Mouse (Mus musculus): ENCODE measurements around the gene Serpina5. TPM values are rescaled to one million over a fixed set of nuclear protein-coding genes. Genes with fewer than 3 reads are reported as not detected.
"Not testable (repeated sequence)": the region's sequence is repeated elsewhere in the genome, so short reads cannot be mapped to it uniquely, and the experiment has no call there.

Serpina5 gene
- not detected in 2 replicates for total RNA-seq (2014; fragmentation: Nextera tagmentation)
- not detected in 2 replicates for total RNA-seq (2017)

DNA sequence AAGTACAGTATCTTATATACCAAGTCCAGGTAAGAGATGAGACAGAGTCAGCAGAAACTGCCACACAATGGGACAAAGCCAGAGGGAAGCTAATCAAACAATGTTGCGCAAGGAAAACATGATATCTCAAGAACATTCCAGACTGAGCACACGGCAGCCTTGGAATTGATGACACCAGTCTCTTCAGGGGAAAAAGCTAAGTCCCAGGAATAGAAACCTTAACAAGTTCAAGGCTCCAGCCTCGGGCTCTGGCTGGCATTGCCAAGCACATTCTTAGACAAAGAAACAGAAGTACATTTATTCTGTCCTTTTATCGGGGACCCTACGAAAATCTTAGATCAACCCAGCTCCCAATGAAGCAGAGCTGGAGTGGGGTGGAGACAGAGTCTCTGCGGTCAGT lies at the start of gene Serpina5:
TSS of gene Serpina5 (plus strand) at position 346 of the 400 bp plus-strand sequence.
- ATAC-seq (replicated peaks; ENCODE audit: low FRiP score, low TSS enrichment, poor library complexity, severe bottlenecking), result no peak

DNA sequence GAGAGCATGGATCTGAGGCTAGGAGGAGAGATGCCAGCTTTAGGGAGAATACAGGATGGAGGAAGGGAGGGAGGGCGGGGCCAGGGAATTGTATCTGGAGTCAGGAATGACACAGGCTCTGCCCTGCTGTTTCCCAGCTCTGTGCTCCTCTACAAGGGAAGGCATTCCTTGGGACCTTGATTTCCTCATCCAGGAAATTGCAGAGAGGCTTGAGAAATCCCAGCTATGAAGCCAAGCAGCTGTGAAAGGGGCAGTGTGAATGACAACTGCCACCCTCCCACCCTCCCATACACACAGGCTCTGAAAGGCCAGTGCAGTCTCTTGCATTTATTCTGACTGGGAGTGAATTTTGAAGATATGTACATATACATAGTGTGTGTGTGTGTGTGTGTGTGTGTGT lies 46.9 kb upstream of the Serpina5 start:
- ATAC-seq (replicated peaks; ENCODE audit: low FRiP score, low TSS enrichment, poor library complexity, severe bottlenecking), result no peak

DNA sequence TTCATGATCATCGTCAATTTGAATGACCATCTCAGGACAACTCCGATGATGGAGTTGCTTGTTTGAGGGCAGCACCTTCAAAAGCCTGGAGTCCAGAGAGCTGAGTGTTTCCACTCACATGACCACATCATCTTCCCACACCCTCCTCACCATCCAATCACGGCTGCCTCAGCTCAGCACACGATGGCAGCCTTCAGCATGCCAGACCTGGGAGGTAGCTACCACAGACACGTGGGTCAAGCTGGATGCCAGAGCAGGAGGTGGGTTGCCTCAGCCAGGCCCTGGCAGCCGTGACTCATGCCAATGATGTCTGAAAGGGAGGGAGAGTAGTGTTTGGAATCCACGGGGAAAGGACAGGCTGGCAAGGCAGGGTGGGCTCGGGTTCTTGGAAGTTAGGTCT lies 45.2 kb upstream of the Serpina5 start:
- no peak for ATAC-seq (replicated peaks; ENCODE audit: low FRiP score, low TSS enrichment, poor library complexity, severe bottlenecking)

DNA sequence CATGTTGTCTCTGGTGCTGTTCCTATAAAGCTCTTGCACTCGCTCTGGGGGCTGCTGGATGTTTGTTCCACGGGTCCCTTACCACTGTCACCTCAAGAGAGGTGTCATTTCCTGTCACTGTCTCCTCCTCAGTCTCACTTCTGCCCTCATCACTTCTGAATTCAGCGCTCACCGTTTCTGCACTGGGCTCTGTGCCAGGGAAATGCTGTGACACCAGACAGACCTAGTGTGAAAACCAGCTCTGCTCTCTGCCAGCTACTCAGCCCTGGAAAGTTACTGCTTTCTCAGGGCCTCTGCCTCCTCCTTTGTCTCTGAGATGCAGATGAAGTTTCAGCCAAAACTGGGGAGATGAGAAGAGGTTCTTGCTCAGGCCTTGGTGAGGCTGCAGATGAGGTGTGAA lies 43.9 kb upstream of the Serpina5 start:
- ATAC-seq (replicated peaks; ENCODE audit: low FRiP score, low TSS enrichment, poor library complexity, severe bottlenecking), result no peak

DNA sequence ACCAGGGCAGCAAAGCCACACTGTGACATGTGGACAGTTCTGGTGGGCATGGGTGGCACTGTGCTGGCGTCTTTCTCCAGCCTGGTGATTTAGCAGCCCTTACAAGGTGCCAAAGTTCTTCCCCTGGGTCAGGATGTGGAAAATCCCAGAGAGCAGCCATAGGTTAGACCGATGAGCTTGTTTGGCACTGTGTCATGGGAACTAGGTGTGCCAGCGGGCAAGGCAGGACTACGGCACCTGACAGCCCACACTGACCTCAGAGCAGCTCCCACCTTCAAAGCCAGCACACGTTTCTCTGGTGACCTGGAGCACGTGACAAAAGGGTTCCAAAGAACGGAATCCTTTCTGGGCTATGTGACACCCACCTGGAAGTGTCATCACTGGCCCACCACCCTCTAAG lies 43.4 kb upstream of the Serpina5 start:
- ATAC-seq (replicated peaks; ENCODE audit: low FRiP score, low TSS enrichment, poor library complexity, severe bottlenecking), result no peak

DNA sequence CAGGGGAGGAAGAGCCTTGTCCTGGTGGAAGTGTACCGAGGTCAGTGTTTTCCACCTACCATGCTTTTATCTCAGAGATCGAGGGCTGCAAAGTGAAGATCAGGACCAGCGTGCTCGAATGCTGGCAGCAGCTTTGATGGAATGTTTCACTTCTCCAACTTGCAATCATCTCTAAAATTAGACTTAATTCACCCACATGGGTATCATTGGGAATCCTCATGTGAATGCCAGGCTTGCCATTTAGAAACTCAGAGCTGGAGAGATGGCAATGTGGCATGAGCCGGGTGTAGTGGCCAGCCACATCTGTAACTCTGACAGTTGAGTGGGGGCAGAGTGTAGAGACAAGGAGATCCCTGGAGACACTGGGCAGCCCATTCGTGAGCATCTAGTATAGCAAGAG lies 40.8 kb upstream of the Serpina5 start:
- no peak for ATAC-seq (replicated peaks; ENCODE audit: low FRiP score, low TSS enrichment, poor library complexity, severe bottlenecking)

DNA sequence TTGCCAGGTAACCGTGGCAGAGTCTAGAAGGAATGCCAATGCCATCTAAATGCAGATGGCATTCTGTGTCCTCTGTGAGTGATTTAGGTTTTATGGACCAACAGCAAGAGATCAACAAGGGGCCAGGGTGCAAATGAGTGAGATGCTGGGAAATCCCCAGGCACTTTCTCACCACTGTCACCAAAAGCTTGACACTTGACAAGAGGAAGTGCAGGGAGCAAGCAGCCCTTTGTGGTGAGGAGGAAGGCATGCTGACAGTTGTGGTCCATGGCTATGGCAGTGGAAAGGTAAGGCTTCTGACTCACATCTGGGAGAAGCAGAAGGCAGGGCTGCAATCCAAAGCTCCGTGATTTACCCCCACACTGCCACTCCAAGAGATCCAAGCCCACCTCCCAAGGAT lies 39.1 kb upstream of the Serpina5 start:
- ATAC-seq (replicated peaks; ENCODE audit: low FRiP score, low TSS enrichment, poor library complexity, severe bottlenecking), result no peak

DNA sequence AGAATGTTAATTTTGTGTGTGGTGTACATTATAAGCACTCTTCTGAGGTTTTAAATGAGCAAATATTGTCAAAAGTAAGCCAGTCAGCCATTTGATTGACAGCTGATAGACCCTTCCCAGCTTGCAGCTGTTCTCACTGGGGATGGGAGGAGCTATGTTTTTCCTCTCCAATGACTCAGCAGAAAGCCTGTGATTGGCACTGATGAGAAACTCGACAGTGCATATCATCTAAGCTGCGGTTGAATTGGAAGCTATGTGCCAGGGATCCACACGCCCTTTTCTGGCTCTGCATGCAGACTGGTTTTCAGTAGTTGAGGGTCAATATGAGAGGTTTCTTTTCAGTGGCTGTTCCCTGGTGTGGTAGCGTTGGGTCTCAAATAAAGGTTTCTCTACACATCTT lies 36.4 kb upstream of the Serpina5 start:
- peak; percentile 21 for ATAC-seq (replicated peaks; ENCODE audit: low FRiP score, low TSS enrichment, poor library complexity, severe bottlenecking)

DNA sequence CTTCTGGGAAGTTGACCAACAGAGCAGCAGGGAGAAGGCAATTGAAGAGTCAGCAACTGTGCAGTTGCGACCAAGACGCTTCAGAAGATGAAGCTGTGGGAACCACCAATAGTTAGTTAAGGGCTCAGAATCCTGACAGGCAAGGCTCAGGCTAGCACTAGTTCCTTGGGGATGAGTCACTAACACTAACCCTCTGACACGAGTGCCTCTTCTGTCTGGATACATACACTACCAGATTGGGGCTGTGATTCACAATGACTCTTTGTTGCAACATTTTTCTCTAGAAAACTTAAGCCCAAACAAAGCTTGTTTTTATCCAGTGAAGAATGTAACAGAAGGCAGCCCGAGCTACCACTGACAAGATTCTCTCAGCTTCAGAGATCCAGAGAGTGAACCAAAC lies 35.9 kb upstream of the Serpina5 start:
- no peak for ATAC-seq (replicated peaks; ENCODE audit: low FRiP score, low TSS enrichment, poor library complexity, severe bottlenecking)

DNA sequence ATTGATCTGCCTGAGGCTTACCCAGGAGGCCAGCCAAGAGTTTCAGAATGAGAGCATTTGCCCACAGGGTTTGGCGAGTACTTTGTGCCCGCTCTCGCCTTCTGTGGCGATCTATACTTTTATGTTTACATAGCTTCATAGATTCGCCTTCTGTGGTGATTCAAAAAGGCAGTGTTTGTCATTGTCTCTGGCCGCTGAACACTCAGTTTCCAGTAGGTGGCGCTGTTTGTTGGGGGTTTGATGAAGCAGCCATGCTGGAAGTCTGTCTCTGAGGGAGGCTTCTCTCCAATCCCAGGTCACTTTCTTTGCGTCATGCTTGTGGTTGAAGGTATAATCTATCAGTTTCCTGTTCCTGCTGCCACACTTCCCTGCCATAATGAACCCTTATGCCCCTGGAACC lies 34.7 kb upstream of the Serpina5 start:
- ATAC-seq (replicated peaks; ENCODE audit: low FRiP score, low TSS enrichment, poor library complexity, severe bottlenecking), result peak; percentile 72

DNA sequence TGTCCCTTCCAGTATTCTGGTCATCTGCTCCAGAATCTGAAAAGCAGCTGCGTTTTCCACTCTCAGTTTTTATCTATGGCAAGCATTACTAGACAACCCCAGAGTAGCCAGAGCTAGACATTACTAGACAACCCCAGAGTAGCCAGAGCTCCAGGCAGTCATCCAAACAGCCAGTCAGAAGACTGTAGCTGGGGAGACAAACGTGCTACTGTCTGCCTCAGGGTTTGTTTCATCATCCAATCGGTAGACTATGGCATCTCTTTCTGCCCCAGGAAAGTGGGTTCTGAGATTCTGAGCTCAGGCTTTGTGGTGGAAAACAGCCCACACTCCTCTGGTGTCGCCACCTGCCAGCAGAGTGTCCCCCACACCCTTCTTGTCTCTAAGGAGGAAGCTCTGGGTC lies 33.4 kb upstream of the Serpina5 start:
- ATAC-seq (replicated peaks; ENCODE audit: low FRiP score, low TSS enrichment, poor library complexity, severe bottlenecking), result peak; percentile 36; the same call in 1 of the 2 replicates

DNA sequence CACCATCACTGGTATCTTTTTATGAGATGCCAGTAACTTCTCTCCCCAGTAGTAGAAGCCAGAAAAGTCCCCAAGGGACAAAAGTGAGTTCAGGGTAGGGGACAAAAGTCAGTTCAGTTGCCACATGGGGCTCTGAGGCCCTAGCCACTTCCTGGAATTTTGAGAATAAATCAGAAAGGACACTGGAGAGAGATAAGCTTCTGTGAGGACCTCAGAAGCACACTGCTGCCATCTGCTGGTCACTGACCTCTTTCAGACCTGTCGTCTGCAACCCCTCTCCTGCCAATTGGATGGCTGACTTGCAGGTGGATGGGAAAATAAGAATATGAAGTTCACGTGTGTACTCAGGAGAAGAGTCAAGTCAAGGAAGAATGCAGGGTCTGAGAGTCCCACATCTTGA lies 31.3 kb upstream of the Serpina5 start:
- ATAC-seq (replicated peaks; ENCODE audit: low FRiP score, low TSS enrichment, poor library complexity, severe bottlenecking), result peak; percentile 60; the same call in 1 of the 2 replicates

DNA sequence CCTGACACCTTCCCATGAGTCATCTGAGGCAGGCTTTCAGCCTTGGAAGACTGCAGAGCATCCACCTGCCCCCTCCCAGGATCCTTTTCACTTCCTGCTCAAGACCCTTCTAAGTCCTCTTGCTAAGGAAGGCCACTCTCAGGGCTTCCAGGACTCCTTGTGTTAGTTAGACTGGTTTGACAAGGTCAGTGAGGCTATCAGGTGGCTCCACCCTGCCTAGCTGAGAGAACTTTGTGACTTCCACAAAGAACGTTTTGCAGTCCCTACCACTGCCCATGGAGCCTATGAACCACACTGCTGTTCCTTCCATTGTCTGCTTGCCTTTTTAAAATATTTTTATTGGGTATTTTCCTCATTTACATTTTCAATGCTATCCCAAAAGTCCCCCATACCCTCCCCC lies 29.2 kb upstream of the Serpina5 start:
- ATAC-seq (replicated peaks; ENCODE audit: low FRiP score, low TSS enrichment, poor library complexity, severe bottlenecking), result no peak

DNA sequence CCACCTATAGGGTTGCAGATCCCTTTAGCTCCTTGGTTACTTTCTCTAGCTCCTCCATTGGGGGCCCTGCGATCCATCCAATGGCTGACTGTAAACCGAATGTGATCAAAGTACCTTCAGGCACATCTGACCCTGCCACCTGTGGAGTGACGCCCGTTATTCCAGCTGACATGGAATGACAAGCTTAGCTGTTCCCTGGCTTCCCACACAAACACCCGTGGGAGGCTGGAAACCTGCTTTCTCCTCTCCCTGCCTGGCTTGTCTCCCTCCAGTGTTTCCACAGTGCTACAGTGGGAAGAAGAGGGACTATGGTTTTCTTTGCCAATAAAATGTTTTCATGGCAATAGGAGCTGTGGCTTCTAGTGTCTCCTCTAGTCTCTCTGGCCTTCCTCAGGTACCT lies 28.6 kb upstream of the Serpina5 start:
- ATAC-seq (replicated peaks; ENCODE audit: low FRiP score, low TSS enrichment, poor library complexity, severe bottlenecking), result no peak

DNA sequence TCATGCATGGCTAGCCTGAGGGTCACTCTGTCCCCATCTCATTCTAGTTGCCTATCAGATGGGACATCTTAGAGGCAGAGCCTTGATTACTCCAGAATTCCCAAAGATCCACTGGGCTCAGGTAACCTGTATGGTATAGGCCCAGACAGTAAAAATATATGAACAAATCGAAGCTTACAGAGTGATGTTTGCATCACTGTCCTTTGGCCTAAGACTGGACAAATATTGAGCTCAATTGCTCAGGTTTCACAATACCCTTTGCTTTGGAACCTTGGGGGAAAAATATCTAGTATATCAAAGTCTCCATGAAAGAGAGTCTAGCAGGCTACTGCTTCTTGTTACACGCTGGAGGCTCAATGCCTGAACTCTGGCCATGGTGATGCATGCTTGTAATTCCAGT lies 10.8 kb upstream of the Serpina5 start:
- ATAC-seq (replicated peaks; ENCODE audit: low FRiP score, low TSS enrichment, poor library complexity, severe bottlenecking), result no peak

DNA sequence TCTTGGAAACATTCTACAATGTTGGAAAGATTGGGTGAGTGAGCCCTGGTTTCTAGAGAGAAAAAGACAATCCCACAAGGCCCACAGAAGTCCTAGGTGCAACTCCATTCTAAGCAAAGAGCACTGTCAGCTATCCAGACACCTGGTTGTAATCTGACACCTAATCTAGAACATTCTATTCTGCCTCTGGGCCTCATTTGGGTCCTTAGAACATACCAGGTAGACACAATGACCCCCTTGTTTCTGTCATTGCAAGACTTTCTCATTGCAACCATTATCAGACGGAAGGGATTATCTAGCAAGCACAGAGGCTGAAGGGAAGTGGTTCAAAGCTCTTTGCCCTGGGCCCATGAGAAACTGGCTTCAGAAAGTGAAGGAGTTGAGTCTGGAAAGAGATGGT lies 9.6 kb upstream of the Serpina5 start:
- ATAC-seq (replicated peaks; ENCODE audit: low FRiP score, low TSS enrichment, poor library complexity, severe bottlenecking), result no peak

DNA sequence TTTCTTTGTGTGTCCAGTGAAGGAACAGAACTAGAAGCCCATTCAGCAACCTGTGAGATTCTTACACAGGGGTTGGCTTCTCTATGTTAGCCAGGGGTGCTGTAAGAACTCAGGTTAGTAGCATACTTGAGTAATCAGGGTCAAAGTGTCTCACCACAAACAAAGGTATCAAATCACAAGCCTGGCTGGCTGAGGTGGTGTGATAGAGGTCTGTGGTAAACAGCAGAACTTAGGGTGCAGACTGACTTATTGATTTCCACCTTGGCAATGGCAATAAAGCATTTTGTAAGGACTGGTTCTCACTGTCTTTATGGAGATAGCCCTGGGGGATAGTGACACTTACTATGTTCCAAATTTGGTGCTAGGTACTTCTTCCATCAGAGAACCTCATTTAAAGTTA lies 4.9 kb downstream of the Serpina5 start:
- ATAC-seq (replicated peaks; ENCODE audit: low FRiP score, low TSS enrichment, poor library complexity, severe bottlenecking), result no peak

DNA sequence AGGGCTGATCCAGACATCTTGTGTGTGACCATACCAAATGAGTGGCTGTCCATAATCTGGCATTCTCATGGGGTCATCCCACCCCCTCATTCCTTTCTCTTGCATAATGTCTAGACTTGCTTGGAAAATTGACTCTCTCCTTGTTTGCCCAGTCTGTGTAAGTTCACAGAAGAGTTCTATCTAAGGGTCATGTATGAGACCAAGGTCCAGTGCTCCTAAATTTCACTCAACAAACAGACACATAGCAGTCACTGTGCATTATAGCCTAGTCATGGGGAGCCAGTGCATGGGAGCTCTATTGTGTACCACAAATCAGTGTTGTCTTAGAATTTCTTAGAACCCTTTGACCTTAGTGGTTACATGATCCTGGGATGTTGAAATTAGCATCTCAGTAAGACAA lies 6.0 kb downstream of the Serpina5 start:
- no peak for ATAC-seq (replicated peaks; ENCODE audit: low FRiP score, low TSS enrichment, poor library complexity, severe bottlenecking)

DNA sequence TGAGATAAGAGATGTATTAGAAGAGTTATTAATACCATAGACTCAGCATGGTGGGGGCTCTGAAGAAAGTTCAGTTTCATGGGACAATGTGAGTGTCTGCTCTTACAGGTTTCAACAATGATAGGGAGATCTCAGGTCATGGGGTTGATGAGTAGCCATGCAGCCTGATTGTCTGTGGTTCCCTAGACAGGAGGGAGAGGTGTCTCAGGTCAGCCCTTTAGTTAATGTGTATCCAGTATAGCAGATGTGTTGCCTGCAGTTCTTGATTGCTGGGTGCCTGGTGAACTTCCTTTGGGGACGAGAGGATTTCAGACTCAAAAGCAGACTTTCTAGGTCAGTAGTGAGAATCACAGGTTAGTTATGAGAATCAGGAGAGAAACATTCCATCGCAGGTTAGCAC lies 7.6 kb downstream of the Serpina5 start:
- no peak for ATAC-seq (replicated peaks; ENCODE audit: low FRiP score, low TSS enrichment, poor library complexity, severe bottlenecking)

DNA sequence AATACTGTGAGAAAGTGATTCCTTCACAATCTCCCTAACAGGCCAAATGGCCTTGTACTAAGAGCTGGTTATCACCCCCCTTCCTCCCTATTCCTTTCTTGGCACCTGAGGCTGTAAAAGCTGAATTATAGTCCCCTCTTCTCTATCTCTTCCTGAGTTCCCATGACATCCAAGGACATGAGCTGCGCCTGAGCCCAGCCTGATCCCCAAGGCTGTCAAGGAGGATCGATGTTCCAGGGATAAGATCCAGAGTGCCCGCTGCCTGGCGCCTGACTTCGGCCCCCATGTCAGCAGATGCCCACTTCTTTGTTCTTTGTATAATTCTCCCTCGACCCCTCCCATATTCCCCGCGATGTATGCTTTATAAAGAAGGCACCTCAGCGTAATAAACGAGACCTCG lies 11.4 kb downstream of the Serpina5 start, which contains the start of gene Serpina3a:
TSS of gene Serpina3a (plus strand) at position 392 of the 400 bp plus-strand sequence.
- not testable (repeated sequence) for ATAC-seq (replicated peaks; ENCODE audit: low FRiP score, low TSS enrichment, poor library complexity, severe bottlenecking)

DNA sequence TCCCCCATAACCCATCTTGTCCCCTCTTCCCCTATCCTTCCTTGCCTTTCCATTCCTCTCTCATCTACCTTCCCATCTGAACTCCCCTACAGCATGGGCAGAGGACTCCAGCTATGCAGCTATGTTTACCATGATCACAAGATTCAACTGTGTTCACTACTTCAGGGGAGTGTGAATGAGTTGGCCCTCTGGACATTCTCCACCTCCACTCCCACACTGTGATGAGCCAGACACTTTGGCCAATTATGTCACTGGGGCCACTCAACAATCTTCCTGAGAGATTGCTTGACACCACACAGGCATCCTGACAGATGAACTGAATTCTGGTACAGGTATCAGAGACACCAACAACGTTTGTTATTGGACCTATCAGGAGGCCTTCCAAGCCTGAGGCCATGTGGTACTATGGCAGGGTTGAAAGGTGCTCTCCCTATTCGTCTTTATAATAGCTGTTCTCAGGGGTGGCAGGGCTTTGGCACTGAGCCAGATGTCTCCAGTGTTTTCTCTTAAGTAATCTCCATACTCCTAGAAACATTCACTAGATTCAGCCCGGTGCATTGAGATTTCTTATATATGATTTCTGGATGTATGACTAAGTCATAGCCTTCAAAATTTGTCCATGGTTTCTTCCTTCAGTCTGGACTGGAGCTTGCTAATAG lies 14.1 kb downstream of the Serpina5 start:
- ATAC-seq (replicated peaks; ENCODE audit: low FRiP score, low TSS enrichment, poor library complexity, severe bottlenecking), result no peak

DNA sequence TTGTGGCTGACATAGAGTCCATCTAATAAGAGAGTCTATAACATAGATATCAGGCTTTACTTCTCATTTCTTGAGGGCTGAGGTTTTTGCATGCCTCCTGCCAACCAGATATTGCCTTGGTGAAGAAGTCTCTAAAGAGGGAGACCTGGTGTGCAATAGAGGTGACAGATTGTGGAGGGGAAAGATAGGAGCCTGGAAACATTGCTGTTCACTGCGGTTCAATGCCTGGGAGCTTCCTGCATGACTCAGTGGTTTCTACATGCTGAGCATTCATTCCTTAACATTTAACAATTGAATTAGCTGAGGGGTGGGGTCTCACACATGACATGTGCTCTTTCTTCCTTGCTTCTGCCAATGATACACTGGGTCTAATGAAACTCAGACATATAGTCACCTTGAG lies 22.2 kb downstream of the Serpina5 start:
- ATAC-seq (replicated peaks; ENCODE audit: low FRiP score, low TSS enrichment, poor library complexity, severe bottlenecking), result no peak
